Mouse (Mus musculus): ENCODE data around the gene Zfp318.

The Zfp318 gene

GRCm38 (mm10) chr17:46436672-46437366 is 53.3 kb downstream of the Zfp318 start:
- TF ChIP-seq CTCF (conservative IDR thresholded peaks at IDR 0.05; ENCODE audit: low read length) = peak; percentile 34; the same call in 1 of the 2 replicates
- TF ChIP-seq POU5F1 (IDR thresholded peaks at IDR 0.05; ENCODE audit: borderline replicate concordance, low read length) = no peak
- Histone ChIP-seq H3K9me3 (ENCODE audit: low read length) (no peaks in the 10 kb centered on the region), H3K4me1 (replicated peaks; ENCODE audit: low read depth, low read length) (peaks cover 71% of the 10 kb centered on the region), H3K27me3 (ENCODE audit: insufficient read depth, low read length) (peaks cover 37% of the 10 kb centered on the region), H3K4me3 (replicated peaks; ENCODE audit: low read length) (peak overlapping the region; percentile 65), H3K36me3 (ENCODE audit: insufficient read depth, low read length) (no peaks in the 10 kb centered on the region)

- no peaks in the 10 kb centered on the region for H3K36me3 ChIP-seq (ENCODE audit: insufficient read depth, low read length)
- no peak for TF ChIP-seq POU5F1 (IDR thresholded peaks at IDR 0.05; ENCODE audit: borderline replicate concordance, low read length)
- no peak for TF ChIP-seq NANOG (IDR thresholded peaks at IDR 0.05; ENCODE audit: borderline replicate concordance, low read length)
- no peak for TF ChIP-seq CTCF (conservative IDR thresholded peaks at IDR 0.05; ENCODE audit: low read length)
- H3K9me3 ChIP-seq (ENCODE audit: low read length) = no peaks in the 10 kb centered on the region
- peak within 1 kb of the TSS; percentile 65 for H3K4me3 ChIP-seq (replicated peaks; ENCODE audit: low read length)
- peaks cover 53% of the 10 kb centered on the region for H3K27me3 ChIP-seq (ENCODE audit: insufficient read depth, low read length)
- H3K4me1 ChIP-seq (replicated peaks; ENCODE audit: low read depth, low read length) = peaks cover 78% of the 10 kb centered on the region
Measured at GRCm38 (mm10) chr17:46438298-46438873, 54.9 kb downstream of the Zfp318 start, which contains the start of gene Slc22a7. Gene Slc22a7 (minus strand): TSS chr17:46438457.

GRCm38 (mm10) chr17:46439176-46439575 is 55.6 kb downstream of the Zfp318 start:
- Histone ChIP-seq H3K27me3 (ENCODE audit: insufficient read depth, low read length) (peaks cover 60% of the 10 kb centered on the region), H3K4me3 (replicated peaks; ENCODE audit: low read length) (no peak overlapping the region), H3K4me1 (replicated peaks; ENCODE audit: low read depth, low read length) (peaks cover 77% of the 10 kb centered on the region), H3K9me3 (ENCODE audit: low read length) (no peaks in the 10 kb centered on the region), H3K36me3 (ENCODE audit: insufficient read depth, low read length) (no peaks in the 10 kb centered on the region)
- no peak for TF ChIP-seq CTCF (conservative IDR thresholded peaks at IDR 0.05; ENCODE audit: low read length)
- no peak for TF ChIP-seq POU5F1 (IDR thresholded peaks at IDR 0.05; ENCODE audit: borderline replicate concordance, low read length)
- no peak for TF ChIP-seq NANOG (IDR thresholded peaks at IDR 0.05; ENCODE audit: borderline replicate concordance, low read length)

GRCm38 (mm10) chr17:46444839-46445579 is 61.5 kb downstream of the Zfp318 start:
- H3K27me3 ChIP-seq (ENCODE audit: insufficient read depth, low read length) = peaks cover 76% of the 10 kb centered on the region
- H3K4me1 ChIP-seq (replicated peaks; ENCODE audit: low read depth, low read length) = peaks cover 81% of the 10 kb centered on the region
- TF ChIP-seq POU5F1 (IDR thresholded peaks at IDR 0.05; ENCODE audit: borderline replicate concordance, low read length) (no peak), CTCF (conservative IDR thresholded peaks at IDR 0.05; ENCODE audit: low read length) (no peak), NANOG (IDR thresholded peaks at IDR 0.05; ENCODE audit: borderline replicate concordance, low read length) (no peak)
- peak overlapping the region; percentile 75 for H3K4me3 ChIP-seq (replicated peaks; ENCODE audit: low read length)
- H3K9me3 ChIP-seq (ENCODE audit: low read length) = no peaks in the 10 kb centered on the region
- H3K36me3 ChIP-seq (ENCODE audit: insufficient read depth, low read length) = no peaks in the 10 kb centered on the region

- Histone ChIP-seq H3K4me3 (replicated peaks; ENCODE audit: low read length) (no peak overlapping the region), H3K27me3 (ENCODE audit: insufficient read depth, low read length) (peaks cover 78% of the 10 kb centered on the region), H3K4me1 (replicated peaks; ENCODE audit: low read depth, low read length) (peaks cover 68% of the 10 kb centered on the region), H3K36me3 (ENCODE audit: insufficient read depth, low read length) (no peaks in the 10 kb centered on the region), H3K9me3 (ENCODE audit: low read length) (no peaks in the 10 kb centered on the region)
- TF ChIP-seq POU5F1 (IDR thresholded peaks at IDR 0.05; ENCODE audit: borderline replicate concordance, low read length) = no peak
- TF ChIP-seq NANOG (IDR thresholded peaks at IDR 0.05; ENCODE audit: borderline replicate concordance, low read length) = no peak
- no peak for TF ChIP-seq CTCF (conservative IDR thresholded peaks at IDR 0.05; ENCODE audit: low read length)
Measured at GRCm38 (mm10) chr17:46446264-46446663, 62.7 kb downstream of the Zfp318 start.

GRCm38 (mm10) chr17:46452683-46453082 is 69.2 kb downstream of the Zfp318 start:
- H3K9me3 ChIP-seq (ENCODE audit: low read length) = no peaks in the 10 kb centered on the region
- H3K4me3 ChIP-seq (replicated peaks; ENCODE audit: low read length) = no peak overlapping the region; the same call in 1 of the 2 replicates

GRCm38 (mm10) chr17:46453302-46453948 is 69.9 kb downstream of the Zfp318 start:
- no peaks in the 10 kb centered on the region for H3K9me3 ChIP-seq (ENCODE audit: low read length)
- peak overlapping the region; percentile 13; the same call in 1 of the 2 replicates for H3K4me3 ChIP-seq (replicated peaks; ENCODE audit: low read length)
- TF ChIP-seq POU5F1 (IDR thresholded peaks at IDR 0.05; ENCODE audit: borderline replicate concordance, low read length) (no peak), CTCF (conservative IDR thresholded peaks at IDR 0.05; ENCODE audit: low read length) (no peak), NANOG (IDR thresholded peaks at IDR 0.05; ENCODE audit: borderline replicate concordance, low read length) (no peak)
- peaks cover 75% of the 10 kb centered on the region for H3K27me3 ChIP-seq (ENCODE audit: insufficient read depth, low read length)
- H3K4me1 ChIP-seq (replicated peaks; ENCODE audit: low read depth, low read length) = peaks cover 60% of the 10 kb centered on the region
- H3K36me3 ChIP-seq (ENCODE audit: insufficient read depth, low read length) = no peaks in the 10 kb centered on the region

More at GRCm38 (mm10) chr17:46452683-46453082, 69.2 kb downstream of the Zfp318 start:
- Histone ChIP-seq H3K4me1 (replicated peaks; ENCODE audit: low read depth, low read length) (peaks cover 60% of the 10 kb centered on the region), H3K36me3 (ENCODE audit: insufficient read depth, low read length) (no peaks in the 10 kb centered on the region), H3K27me3 (ENCODE audit: insufficient read depth, low read length) (peaks cover 75% of the 10 kb centered on the region)
- no peak for TF ChIP-seq NANOG (IDR thresholded peaks at IDR 0.05; ENCODE audit: borderline replicate concordance, low read length)
- no peak for TF ChIP-seq CTCF (conservative IDR thresholded peaks at IDR 0.05; ENCODE audit: low read length)
- no peak for TF ChIP-seq POU5F1 (IDR thresholded peaks at IDR 0.05; ENCODE audit: borderline replicate concordance, low read length)

GRCm38 (mm10) chr17:46453970-46454411 is 70.5 kb downstream of the Zfp318 start:
- no peaks in the 10 kb centered on the region for H3K9me3 ChIP-seq (ENCODE audit: low read length)
- peaks cover 63% of the 10 kb centered on the region for H3K4me1 ChIP-seq (replicated peaks; ENCODE audit: low read depth, low read length)
- H3K4me3 ChIP-seq (replicated peaks; ENCODE audit: low read length) = peak overlapping the region; percentile 74
- H3K36me3 ChIP-seq (ENCODE audit: insufficient read depth, low read length) = no peaks in the 10 kb centered on the region
- TF ChIP-seq CTCF (conservative IDR thresholded peaks at IDR 0.05; ENCODE audit: low read length) = no peak
- no peak for TF ChIP-seq POU5F1 (IDR thresholded peaks at IDR 0.05; ENCODE audit: borderline replicate concordance, low read length)
- no peak for TF ChIP-seq NANOG (IDR thresholded peaks at IDR 0.05; ENCODE audit: borderline replicate concordance, low read length)
- peaks cover 77% of the 10 kb centered on the region for H3K27me3 ChIP-seq (ENCODE audit: insufficient read depth, low read length)
